Mouse (Mus musculus) CD4-positive, CD25-positive, alpha-beta regulatory T cell, adult 9 weeks (primary cell): ENCODE measurements around the gene Tex10. TPM values are rescaled to one million over a fixed set of nuclear protein-coding genes. Genes with fewer than 3 reads are reported as not detected.

Experiments used
- polyA plus RNA-seq: library from polyadenylated mRNA; unstranded; fragments of 100-300 nt; shearing (Covaris generic); gene quantifications from one replicate; pipeline ENCODE4 v1.2.1, GENCODE M21; 2017

The Tex10 gene
- 75.5 TPM for polyA plus RNA-seq

DNA sequence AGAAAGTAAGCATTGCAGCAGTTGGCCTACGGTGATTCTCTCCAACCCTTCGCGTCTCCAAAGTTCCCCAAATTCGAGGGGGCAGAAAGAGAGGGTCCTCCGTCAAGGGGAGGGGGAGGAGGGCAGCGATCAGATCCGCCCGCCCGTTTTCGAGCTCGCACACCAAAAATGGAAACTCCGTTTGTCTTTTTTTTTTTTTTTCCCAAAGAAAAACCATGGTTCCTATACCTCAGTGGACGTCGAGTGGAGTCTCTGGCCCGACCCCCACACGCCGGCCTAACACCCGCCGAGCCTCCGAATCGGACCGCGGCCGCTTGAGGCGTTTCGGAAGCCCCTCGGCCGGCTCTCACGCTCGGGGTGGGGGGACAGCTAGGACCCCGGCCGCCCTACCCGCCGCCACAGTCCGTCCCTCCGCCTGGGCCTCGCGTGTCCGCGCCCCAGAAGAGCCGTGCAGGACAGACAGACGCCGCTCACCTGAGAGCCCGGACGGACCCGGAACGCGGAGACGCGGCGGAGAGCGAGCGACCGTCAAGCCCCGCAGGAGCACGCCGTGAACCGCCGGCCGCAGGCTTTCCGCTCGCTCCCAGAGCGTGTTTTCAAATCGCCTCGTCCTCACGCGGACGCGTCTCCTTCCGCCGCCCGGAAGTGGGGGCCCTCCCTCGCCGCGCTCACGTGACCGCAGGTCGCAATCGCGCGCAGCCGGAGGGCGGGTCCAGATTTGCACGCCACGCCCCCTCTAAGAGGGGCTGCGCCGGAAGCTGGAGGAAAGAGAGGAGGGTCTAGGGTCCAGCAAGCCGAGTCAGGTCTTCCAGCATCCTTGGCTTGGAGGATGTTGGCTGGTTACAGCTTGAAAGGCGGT lies at the start of gene Tex10:
Gene Tex10, minus strand, starts transcription at position 668 of the 859 bp plus-strand sequence.

Other genes starting within 250 kb of the Tex10 start
- gene Erp44, start 193.9 kb downstream of the Tex10 start, polyA plus RNA-seq = 99.2 TPM
- 24.7 TPM for gene Invs, start 193.7 kb downstream of the Tex10 start, polyA plus RNA-seq
- gene Msantd3, start 66.5 kb upstream of the Tex10 start, polyA plus RNA-seq = not detected
- gene Tmeff1, start 111.7 kb upstream of the Tex10 start, polyA plus RNA-seq = 0.22 TPM
- gene Cavin4, start 190.1 kb upstream of the Tex10 start, polyA plus RNA-seq = not detected